Mouse (Mus musculus) lung, embryonic 16.5 days (tissue): Measurements from ENCODE around the gene Psen2. TPM values are rescaled to one million over a fixed set of nuclear protein-coding genes. Genes with fewer than 3 reads are reported as not detected.

Experiments used
- ATAC-seq: fragments of 200-750 bp; cut with Nextera tagmentation; 2 replicates; pipeline ENCODE4 v1.8.0; 2017; ENCODE audit warnings: low read depth, mild to moderate bottlenecking, moderate library complexity
- H3K27ac ChIP-seq: fragments of 300-500 bp; sonication (generic); 2 replicates; pipeline ENCODE4 v1.5.1; 2014; ENCODE audit warnings: mild to moderate bottlenecking, control low read depth, low read length
- H3K27me3 ChIP-seq: fragments of 300-500 bp; sonication (generic); 2 replicates; pipeline ENCODE4 v1.6.1; 2014; ENCODE audit warnings: low read depth, low read length, mixed read lengths; ENCODE audit not compliant: control insufficient read depth, insufficient read depth
- H3K36me3 ChIP-seq: fragments of 300-500 bp; sonication (generic); 2 replicates; pipeline ENCODE4 v1.6.1; 2014; ENCODE audit warnings: low read length; ENCODE audit not compliant: control insufficient read depth, insufficient read depth
- H3K4me1 ChIP-seq: fragments of 300-500 bp; sonication (generic); replicated peaks from 2 replicates; pipeline ENCODE4 v1.6.1; 2014; ENCODE audit warnings: low read length, mixed read lengths; ENCODE audit not compliant: control insufficient read depth, insufficient read depth
- H3K4me2 ChIP-seq: fragments of 300-500 bp; sonication (generic); 2 replicates; pipeline ENCODE4 v1.6.1; 2014; ENCODE audit warnings: low read depth, low read length, control low read depth
- H3K4me3 ChIP-seq: fragments of 300-500 bp; sonication (generic); 2 replicates; pipeline ENCODE4 v1.5.1; 2014; ENCODE audit warnings: mild to moderate bottlenecking, low read length, control low read depth
- H3K9ac ChIP-seq: fragments of 300-500 bp; sonication (generic); 2 replicates; pipeline ENCODE4 v1.6.1; 2014; ENCODE audit warnings: low read length, control low read depth
- H3K9me3 ChIP-seq: fragments of 300-500 bp; sonication (generic); 2 replicates; pipeline ENCODE4 v1.6.1; 2016; ENCODE audit warnings: low read length; ENCODE audit not compliant: control insufficient read depth
- WGBS: fragments of 180-500 bp; shearing (Covaris S2); extraction: QIAGEN DNeasy Blood & Tissue Kit; methylation state at CpG from one replicate; pipeline ENCODE4 v1.1.7; 2014; 5-methylcytosine and 5-hydroxymethylcytosine counted together
- polyA plus RNA-seq: library from polyadenylated mRNA; unstranded; fragments of >200 nt; fragmentation: Nextera tagmentation; extraction: Ambion mirVana; gene quantifications from 2 replicates; pipeline ENCODE4 v1.2.1, GENCODE M21; 2015

The Psen2 gene
- polyA plus RNA-seq, 1 experiment from 2014 or later = 14.6 TPM

GRCm38 (mm10) chr1:180216541-180217276 lies 46.5 kb downstream of the Psen2 start:
- H3K9me3 ChIP-seq = no peaks in the 10 kb centered on the region
- no peaks in the 10 kb centered on the region for H3K36me3 ChIP-seq
- no peak overlapping the region for H3K27ac ChIP-seq
- no peak overlapping the region for H3K4me2 ChIP-seq
- H3K27me3 ChIP-seq = no peaks in the 10 kb centered on the region
- H3K4me3 ChIP-seq = no peak overlapping the region
- ATAC-seq = no peak
- H3K4me1 ChIP-seq = no peaks in the 10 kb centered on the region
- no peak overlapping the region for H3K9ac ChIP-seq
- 51% methylated on average over 5 of the region's 5 CpGs for WGBS

- no peaks in the 10 kb centered on the region for H3K9me3 ChIP-seq
- peak; percentile 92 for ATAC-seq
- no peaks in the 10 kb centered on the region for H3K36me3 ChIP-seq
- H3K4me2 ChIP-seq = no peak overlapping the region
- WGBS = 15% methylated on average over 4 of the region's 4 CpGs
- H3K27ac ChIP-seq = no peak overlapping the region
- H3K9ac ChIP-seq = no peak overlapping the region
- no peaks in the 10 kb centered on the region for H3K27me3 ChIP-seq
- H3K4me1 ChIP-seq = no peaks in the 10 kb centered on the region
- H3K4me3 ChIP-seq = no peak overlapping the region
These were observed 48.2 kb downstream of the Psen2 start for GRCm38 (mm10) chr1:180215044-180215443.

- H3K27ac ChIP-seq = no peak overlapping the region
- no peaks in the 10 kb centered on the region for H3K4me1 ChIP-seq
- WGBS = 56% methylated on average over 5 of the region's 5 CpGs
- no peaks in the 10 kb centered on the region for H3K27me3 ChIP-seq
- ATAC-seq = no peak
- no peaks in the 10 kb centered on the region for H3K9me3 ChIP-seq
- H3K9ac ChIP-seq = no peak overlapping the region
- no peaks in the 10 kb centered on the region for H3K36me3 ChIP-seq
- no peak overlapping the region for H3K4me3 ChIP-seq
- H3K4me2 ChIP-seq = no peak overlapping the region
These were observed 50.3 kb downstream of the Psen2 start for GRCm38 (mm10) chr1:180212911-180213310.

- H3K9me3 ChIP-seq = no peaks in the 10 kb centered on the region
- H3K36me3 ChIP-seq = no peaks in the 10 kb centered on the region
- no peaks in the 10 kb centered on the region for H3K4me1 ChIP-seq
- H3K4me2 ChIP-seq = no peak overlapping the region
- 86% methylated on average over 9 of the region's 9 CpGs for WGBS
- ATAC-seq = no peak
- H3K27me3 ChIP-seq = no peaks in the 10 kb centered on the region
- H3K27ac ChIP-seq = no peak overlapping the region
- no peak overlapping the region for H3K9ac ChIP-seq
- no peak overlapping the region for H3K4me3 ChIP-seq
These were observed 52.4 kb downstream of the Psen2 start for GRCm38 (mm10) chr1:180210781-180211271.

GRCm38 (mm10) chr1:180210031-180210432 lies 53.2 kb downstream of the Psen2 start:
- no peaks in the 10 kb centered on the region for H3K4me1 ChIP-seq
- no peak overlapping the region for H3K27ac ChIP-seq
- H3K9me3 ChIP-seq = 0 out of 2 replicates have a peak, but pooled peaks cover under 1% of the 10 kb centered on the region
- 59% methylated on average over 4 of the region's 4 CpGs for whole genome bisulfite sequencing
- no peak overlapping the region for H3K9ac ChIP-seq
- no peaks in the 10 kb centered on the region for H3K36me3 ChIP-seq
- no peaks in the 10 kb centered on the region for H3K27me3 ChIP-seq
- H3K4me3 ChIP-seq = no peak overlapping the region
- no peak overlapping the region for H3K4me2 ChIP-seq
- no peak for ATAC-seq

- Histone ChIP-seq H3K4me3 (no peak overlapping the region), H3K27ac (no peak overlapping the region), H3K4me2 (no peak overlapping the region), H3K4me1 (no peaks in the 10 kb centered on the region), H3K9me3 (0 out of 2 replicates have a peak, but pooled peaks cover 5% of the 10 kb centered on the region), H3K36me3 (no peaks in the 10 kb centered on the region), H3K9ac (no peak overlapping the region), H3K27me3 (no peaks in the 10 kb centered on the region)
- no peak for ATAC-seq
- 75% methylated on average over 3 of the region's 3 CpGs for WGBS
These were observed 54.9 kb downstream of the Psen2 start for GRCm38 (mm10) chr1:180208370-180208769.

- Histone ChIP-seq H3K27ac (no peak overlapping the region), H3K4me2 (no peak overlapping the region), H3K9ac (no peak overlapping the region), H3K27me3 (no peaks in the 10 kb centered on the region), H3K36me3 (no peaks in the 10 kb centered on the region), H3K4me1 (0 out of 2 replicates have a peak, but pooled peaks cover 3% of the 10 kb centered on the region), H3K9me3 (0 out of 2 replicates have a peak, but pooled peaks cover 5% of the 10 kb centered on the region), H3K4me3 (no peak overlapping the region)
- ATAC-seq = no peak
- WGBS = 53% methylated on average over 5 of the region's 5 CpGs
These were observed 62.5 kb downstream of the Psen2 start for GRCm38 (mm10) chr1:180200722-180201121.

- Histone ChIP-seq H3K4me1 (peaks cover 8% of the 10 kb centered on the region), H3K4me3 (no peak overlapping the region), H3K9ac (no peak overlapping the region), H3K9me3 (0 out of 2 replicates have a peak, but pooled peaks cover 2% of the 10 kb centered on the region), H3K27me3 (no peaks in the 10 kb centered on the region), H3K27ac (no peak overlapping the region), H3K36me3 (no peaks in the 10 kb centered on the region), H3K4me2 (no peak overlapping the region)
- ATAC-seq = no peak
- WGBS = 60% methylated on average over 4 of the region's 4 CpGs
These were observed 63.6 kb downstream of the Psen2 start for GRCm38 (mm10) chr1:180199715-180200050.

GRCm38 (mm10) chr1:180198959-180199714 lies 64.1 kb downstream of the Psen2 start, which contains the start of gene Coq8a:
Gene Coq8a, minus strand, starts transcription at chr1:180199602.
- no peak for ATAC-seq
- Histone ChIP-seq H3K27me3 (no peaks in the 10 kb centered on the region), H3K27ac (no peak within 1 kb of the TSS), H3K4me1 (peaks cover 10% of the 10 kb centered on the region), H3K4me2 (no peak within 1 kb of the TSS), H3K9me3 (no peaks in the 10 kb centered on the region), H3K9ac (no peak within 1 kb of the TSS), H3K4me3 (no peak within 1 kb of the TSS), H3K36me3 (no peaks in the 10 kb centered on the region)
- 53% methylated on average over 4 of the region's 4 CpGs for WGBS
